Mouse (Mus musculus) spleen, adult 2 months (tissue): ENCODE data around the gene Piwil4. TPM values are rescaled to one million over a fixed set of nuclear protein-coding genes. Genes with fewer than 3 reads are reported as not detected.

Experiments used
- DNase-seq, 2 experiments: peaks; one replicate each; pipeline versions ENCODE4 v3.0.0 to v3.0.0-alpha.2; 2012 to 2021; ENCODE audit warnings: low spot score in 2 of 2, low read depth in 1 of 2
- H3K27ac ChIP-seq: fragments of 200-500 bp; 2 replicates; pipeline ENCODE4 v1.5.1; 2012; ENCODE audit warnings: low read length, inconsistent platforms; ENCODE audit not compliant: insufficient read depth
- H3K27me3 ChIP-seq: fragments of 200-500 bp; 2 replicates; pipeline ENCODE4 v1.6.1; 2012; ENCODE audit warnings: mild to moderate bottlenecking, moderate library complexity, low read length, inconsistent platforms; ENCODE audit not compliant: control insufficient read depth, insufficient read depth
- H3K36me3 ChIP-seq: fragments of 200-500 bp; 2 replicates; pipeline ENCODE4 v1.6.1; 2012; ENCODE audit warnings: mild to moderate bottlenecking, low read length, inconsistent platforms; ENCODE audit not compliant: control insufficient read depth, insufficient read depth
- H3K4me1 ChIP-seq: fragments of 200-500 bp; 2 replicates; pipeline ENCODE4 v1.6.1; 2011; ENCODE audit warnings: inconsistent platforms; ENCODE audit not compliant: control insufficient read depth, insufficient read depth, insufficient read length
- H3K4me3 ChIP-seq: fragments of 200-500 bp; 2 replicates; pipeline ENCODE4 v1.5.1; 2011; ENCODE audit warnings: mild to moderate bottlenecking, inconsistent platforms; ENCODE audit not compliant: insufficient read depth, insufficient read length; ENCODE audit errors: extremely low read depth
- CTCF ChIP-seq: fragments of 200-500 bp; IDR thresholded peaks from 2 replicates; pipeline ENCODE4 v1.5.1; 2011; ENCODE audit warnings: mild to moderate bottlenecking, inconsistent platforms; ENCODE audit not compliant: insufficient read depth, insufficient read length, insufficient replicate concordance; ENCODE audit errors: extremely low read depth
- POLR2A ChIP-seq: fragments of 200-500 bp; IDR thresholded peaks from 2 replicates; pipeline ENCODE4 v1.6.1; 2011; ENCODE audit warnings: low read depth, low read length, inconsistent platforms
- WGBS: fragments of 180-500 bp; shearing (Covaris S2); methylation state at CpG from one replicate; pipeline ENCODE4 v1.1.7; 2018; 5-methylcytosine and 5-hydroxymethylcytosine counted together
- polyA plus RNA-seq: library from polyadenylated mRNA; depleted of rRNA; stranded (reverse); fragments of >200 nt; gene quantifications from 2 replicates; pipeline ENCODE4 v1.2.3, GENCODE M21; 2012

Gene Piwil4
- polyA plus RNA-seq, 1 experiment, result 0.19 TPM

DNA sequence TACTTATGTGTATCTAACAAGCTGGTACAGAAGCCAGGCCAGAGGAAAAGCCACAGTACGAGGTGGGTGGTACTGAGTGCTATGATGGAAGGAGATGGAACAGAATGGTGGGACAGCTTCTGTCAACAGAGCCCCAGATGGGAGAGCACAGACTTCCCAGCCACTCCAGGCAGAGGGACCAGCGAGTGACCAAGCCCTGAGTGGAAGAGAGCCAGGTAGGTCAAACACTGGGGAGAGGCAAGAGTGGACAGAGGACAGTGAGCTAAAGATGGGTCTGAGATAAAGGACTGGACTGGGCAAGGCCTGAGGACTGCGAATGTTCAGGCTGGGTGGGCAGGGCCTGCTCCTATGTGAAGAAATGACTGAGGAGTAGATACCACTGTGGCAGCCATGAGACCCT lies 72.2 kb downstream of the Piwil4 start:
- DNase-seq, result no peak
- TF ChIP-seq POLR2A (no peak), CTCF (no peak)
- no peak overlapping the region for H3K4me3 ChIP-seq
- H3K4me1 ChIP-seq, result no peaks in the 10 kb centered on the region
- H3K36me3 ChIP-seq, result no peaks in the 10 kb centered on the region
- no peaks in the 10 kb centered on the region for H3K27me3 ChIP-seq
- 91% methylated on average over 3 of the region's 3 CpGs for WGBS
- H3K27ac ChIP-seq, result no peak overlapping the region

DNA sequence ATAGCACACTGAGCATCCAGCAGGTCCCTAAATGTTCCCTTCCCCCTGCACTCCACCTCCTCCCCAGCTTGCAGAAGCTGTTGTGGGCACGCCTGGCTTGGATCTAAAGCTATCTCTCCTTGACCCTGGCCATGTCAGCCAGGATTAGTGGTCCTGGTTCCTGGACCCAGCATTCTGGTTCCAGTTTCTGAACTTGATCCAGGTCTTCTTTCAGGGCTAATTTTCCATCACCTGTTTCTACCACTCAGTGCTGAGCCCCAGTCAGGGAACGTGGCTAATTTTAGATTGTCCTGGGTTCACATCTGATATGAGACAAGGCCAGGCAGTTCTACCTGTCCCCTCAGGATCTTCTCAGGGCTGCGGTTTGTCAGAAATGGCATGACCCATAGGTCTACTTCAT lies 74.5 kb downstream of the Piwil4 start:
- Histone ChIP-seq H3K4me3 (no peak overlapping the region), H3K4me1 (no peaks in the 10 kb centered on the region), H3K27ac (no peak overlapping the region), H3K36me3 (no peaks in the 10 kb centered on the region), H3K27me3 (no peaks in the 10 kb centered on the region)
- DNase-seq, result no peak
- 80% methylated on average over 3 of the region's 3 CpGs for WGBS
- TF ChIP-seq CTCF (no peak), POLR2A (no peak)

DNA sequence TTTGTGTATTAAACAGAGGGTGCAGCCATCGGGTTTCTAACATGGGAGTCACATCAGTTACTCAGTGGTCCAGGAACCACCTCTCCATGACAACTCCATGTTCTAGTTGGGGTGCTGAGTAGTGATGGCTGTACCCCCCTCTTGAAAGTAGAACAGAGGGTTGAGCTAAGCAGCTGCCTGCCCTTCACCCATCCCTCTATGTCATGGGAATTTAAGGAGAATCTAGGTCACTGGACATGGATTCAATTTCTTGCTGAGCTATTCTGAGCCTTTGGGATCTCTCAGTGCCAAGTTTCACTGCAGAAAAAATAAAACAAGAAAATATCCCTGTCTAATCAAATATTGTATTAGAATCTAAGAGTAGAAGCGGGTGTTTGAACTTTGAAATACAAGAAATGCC lies 76.9 kb downstream of the Piwil4 start:
- Histone ChIP-seq H3K27me3 (no peaks in the 10 kb centered on the region), H3K27ac (no peak overlapping the region), H3K4me1 (no peaks in the 10 kb centered on the region), H3K36me3 (no peaks in the 10 kb centered on the region), H3K4me3 (no peak overlapping the region)
- TF ChIP-seq CTCF (no peak), POLR2A (no peak)
- no peak for DNase-seq
- WGBS, result 82% methylated on average over 2 of the region's 2 CpGs

DNA sequence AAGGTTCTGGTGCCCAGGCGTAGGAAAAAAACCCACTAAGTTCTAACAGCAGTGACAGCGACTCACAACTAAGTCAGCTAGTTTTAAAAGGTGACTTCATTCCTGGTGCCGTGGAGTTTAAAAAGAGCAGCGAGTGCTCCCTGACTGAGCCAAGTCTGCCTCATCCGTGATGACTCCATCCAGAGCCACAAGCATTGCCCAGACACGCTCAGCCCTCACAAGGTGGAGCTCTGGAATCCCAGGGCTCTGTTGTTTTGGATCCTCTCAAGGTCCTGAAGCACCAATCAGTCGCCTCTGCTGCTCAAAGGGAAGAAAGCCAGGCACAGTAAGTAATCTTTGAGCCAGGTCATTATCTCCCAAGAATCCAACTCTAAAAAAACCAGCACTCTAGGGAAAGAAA lies 77.7 kb downstream of the Piwil4 start:
- H3K27ac ChIP-seq, result no peak overlapping the region
- no peak overlapping the region for H3K4me3 ChIP-seq
- TF ChIP-seq CTCF (no peak), POLR2A (no peak)
- H3K27me3 ChIP-seq, result no peaks in the 10 kb centered on the region
- H3K36me3 ChIP-seq, result no peaks in the 10 kb centered on the region
- no peak for DNase-seq
- no peaks in the 10 kb centered on the region for H3K4me1 ChIP-seq
- 82% methylated on average over 7 of the region's 7 CpGs for WGBS

DNA sequence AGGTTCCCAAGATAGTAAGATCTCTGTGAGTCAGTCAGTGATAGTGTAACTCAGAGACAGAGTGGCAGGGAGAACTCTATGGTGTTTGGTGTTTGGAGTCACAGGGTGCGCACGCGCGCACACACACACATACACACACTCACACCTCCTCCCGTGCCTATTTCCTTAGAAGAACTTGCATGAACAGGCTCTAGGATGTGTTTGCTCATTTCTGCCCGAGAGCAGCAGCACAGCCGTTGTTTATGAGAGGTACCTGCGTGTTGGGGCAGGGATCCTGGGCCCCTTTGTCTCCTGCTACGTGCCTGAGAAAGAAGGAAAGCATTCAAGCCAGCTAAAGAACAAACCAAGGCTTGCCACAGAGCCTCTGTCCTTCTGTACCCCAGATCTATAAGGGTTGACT lies 78.4 kb downstream of the Piwil4 start:
- TF ChIP-seq POLR2A, result no peak
- no peak for TF ChIP-seq CTCF
- no peak overlapping the region for H3K4me3 ChIP-seq
- no peaks in the 10 kb centered on the region for H3K4me1 ChIP-seq
- H3K27me3 ChIP-seq, result no peaks in the 10 kb centered on the region
- H3K36me3 ChIP-seq, result no peaks in the 10 kb centered on the region
- no peak for DNase-seq
- H3K27ac ChIP-seq, result no peak overlapping the region
- 82% methylated on average over 9 of the region's 9 CpGs for WGBS

DNA sequence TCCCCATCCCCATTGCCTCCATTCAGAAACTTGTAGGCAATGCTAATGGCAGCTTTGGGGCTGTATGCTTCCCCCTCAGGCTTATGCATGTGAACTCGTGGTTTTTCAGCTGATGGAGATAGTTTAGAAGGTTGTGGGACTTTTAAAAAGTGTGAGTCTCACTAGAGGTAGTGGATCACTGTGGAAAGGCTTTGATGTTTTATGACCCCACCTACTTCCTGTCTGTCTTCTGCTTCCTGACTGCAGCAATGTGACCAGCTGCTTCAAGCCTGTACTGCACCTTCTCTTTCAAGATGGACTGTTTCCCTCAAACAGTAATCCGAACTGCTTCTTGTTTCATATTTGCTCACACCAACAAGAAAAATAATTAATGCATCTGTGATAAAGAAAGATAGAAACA lies 82.6 kb downstream of the Piwil4 start:
- DNase-seq, result no peak
- WGBS, result 11% methylated on average over 2 of the region's 2 CpGs
- Histone ChIP-seq H3K27ac (no peak overlapping the region), H3K4me1 (no peaks in the 10 kb centered on the region), H3K27me3 (no peaks in the 10 kb centered on the region), H3K4me3 (no peak overlapping the region), H3K36me3 (no peaks in the 10 kb centered on the region)
- TF ChIP-seq CTCF, result no peak
- TF ChIP-seq POLR2A, result no peak

DNA sequence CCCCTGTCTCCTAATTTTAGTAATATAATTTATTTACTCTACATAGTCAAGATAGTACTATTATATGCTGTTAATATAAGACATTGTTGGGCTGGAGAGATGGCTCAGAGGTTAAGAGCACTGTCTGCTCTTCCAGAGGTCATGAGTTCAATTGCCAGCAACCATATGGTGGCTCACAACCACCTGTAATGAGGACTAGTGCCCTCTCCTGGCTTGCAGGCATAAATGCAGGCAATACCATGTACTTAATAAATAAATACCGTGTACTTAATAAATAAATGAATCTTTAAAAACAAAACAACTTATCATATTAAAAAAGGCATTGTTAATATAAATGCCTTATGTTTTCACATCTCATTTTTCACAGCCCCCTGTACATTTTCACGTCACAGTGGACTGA lies 86.5 kb downstream of the Piwil4 start:
- Histone ChIP-seq H3K27me3 (no peaks in the 10 kb centered on the region), H3K27ac (no peak overlapping the region), H3K4me1 (no peaks in the 10 kb centered on the region), H3K4me3 (no peak overlapping the region), H3K36me3 (no peaks in the 10 kb centered on the region)
- WGBS, result 87% methylated on average over 2 of the region's 2 CpGs
- no peak for TF ChIP-seq POLR2A
- DNase-seq, result no peak
